Mouse (Mus musculus) megakaryocyte, embryonic 14.5 days (primary cell): ENCODE results near the gene Kif18b. TPM values are rescaled to one million over a fixed set of nuclear protein-coding genes. Genes with fewer than 3 reads are reported as not detected.

ENCODE experiments used
- H3K27me3 ChIP-seq: replicated peaks from 2 replicates; pipeline ENCODE3; 2012; ENCODE audit warnings: inconsistent platforms
- H3K36me3 ChIP-seq: replicated peaks from 2 replicates; pipeline ENCODE3; 2012; ENCODE audit warnings: low read length, inconsistent platforms, mixed read lengths
- H3K4me1 ChIP-seq: 2 replicates; pipeline ENCODE4 v1.6.1; 2012; ENCODE audit warnings: inconsistent platforms
- H3K4me3 ChIP-seq: replicated peaks from 2 replicates; pipeline ENCODE3; 2012; ENCODE audit warnings: moderate library complexity, mild to moderate bottlenecking, inconsistent platforms
- H3K9me3 ChIP-seq: 2 replicates; pipeline ENCODE4 v1.6.1; 2012; ENCODE audit warnings: inconsistent platforms
- FLI1 ChIP-seq: IDR thresholded peaks from 2 replicates; pipeline ENCODE4 v1.6.1; 2012; ENCODE audit warnings: low read length, inconsistent platforms, mixed read lengths
- GATA1 ChIP-seq: IDR thresholded peaks from 3 replicates; pipeline ENCODE4 v1.6.1; 2012; ENCODE audit warnings: mixed read lengths, low read length, inconsistent platforms, borderline replicate concordance
- polyA plus RNA-seq: library from polyadenylated mRNA; stranded (reverse); fragments of >175 nt; gene quantifications from 2 replicates; pipeline ENCODE4 v1.2.3, GENCODE M21; 2012; ENCODE audit warnings: low replicate concordance; ENCODE audit not compliant: insufficient read depth

Kif18b gene
- polyA plus RNA-seq, 1 experiment = 11.5 TPM

DNA sequence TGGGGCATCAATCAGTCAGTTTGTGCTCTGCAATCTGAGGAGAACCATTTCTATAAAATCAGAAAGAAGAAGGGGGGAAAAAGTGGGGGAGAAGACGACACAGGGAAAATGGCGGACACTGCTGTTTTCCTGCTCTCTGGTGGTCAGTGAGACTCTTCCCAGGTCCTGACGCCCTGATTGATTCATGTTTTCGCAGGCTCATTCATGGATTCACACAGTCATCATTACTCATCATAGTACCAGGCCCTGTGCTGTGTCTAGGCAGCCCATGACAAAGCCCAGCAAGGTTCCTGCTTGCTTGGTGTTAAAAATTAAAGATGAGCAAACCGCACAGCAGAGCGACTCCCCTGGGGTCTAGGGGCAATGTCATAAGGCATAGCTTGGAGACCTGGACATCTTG is 33.5 kb upstream of the Kif18b start:
- peaks cover 86% of the 10 kb centered on the region for H3K27me3 ChIP-seq
- TF ChIP-seq GATA1 (no peak), FLI1 (no peak)

DNA sequence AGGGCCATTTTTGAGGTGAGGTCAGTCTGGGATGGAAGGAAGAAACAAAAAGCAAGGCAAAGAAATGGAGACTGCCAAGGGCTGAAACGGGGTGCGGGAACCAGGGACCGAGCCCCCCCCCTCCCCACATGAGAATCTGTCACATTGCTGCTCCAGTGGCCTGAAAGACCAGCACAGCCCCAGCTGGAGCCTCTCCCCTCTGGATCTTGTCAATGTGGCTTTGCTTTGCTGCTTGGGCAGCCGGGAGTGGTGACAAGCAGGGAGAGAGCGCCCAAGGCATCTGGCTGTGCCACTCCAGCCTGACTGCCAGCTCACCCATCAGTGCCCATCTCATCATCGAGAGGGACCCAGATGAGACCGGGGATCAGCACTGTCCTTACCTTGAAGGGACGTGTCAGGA is 32.8 kb upstream of the Kif18b start:
- no peak overlapping the region for H3K4me3 ChIP-seq
- peaks cover 6% of the 10 kb centered on the region for H3K4me1 ChIP-seq
- no peaks in the 10 kb centered on the region for H3K36me3 ChIP-seq
- TF ChIP-seq GATA1 (no peak), FLI1 (no peak)
- H3K27me3 ChIP-seq = peaks cover 86% of the 10 kb centered on the region
- H3K9me3 ChIP-seq = peaks cover 5% of the 10 kb centered on the region; the same call in 1 of the 2 replicates

More for the DNA sequence above, 33.5 kb upstream of the Kif18b start:
- H3K36me3 ChIP-seq = no peaks in the 10 kb centered on the region
- no peak overlapping the region for H3K4me3 ChIP-seq
- peaks cover 6% of the 10 kb centered on the region for H3K4me1 ChIP-seq
- peaks cover 5% of the 10 kb centered on the region; the same call in 1 of the 2 replicates for H3K9me3 ChIP-seq

DNA sequence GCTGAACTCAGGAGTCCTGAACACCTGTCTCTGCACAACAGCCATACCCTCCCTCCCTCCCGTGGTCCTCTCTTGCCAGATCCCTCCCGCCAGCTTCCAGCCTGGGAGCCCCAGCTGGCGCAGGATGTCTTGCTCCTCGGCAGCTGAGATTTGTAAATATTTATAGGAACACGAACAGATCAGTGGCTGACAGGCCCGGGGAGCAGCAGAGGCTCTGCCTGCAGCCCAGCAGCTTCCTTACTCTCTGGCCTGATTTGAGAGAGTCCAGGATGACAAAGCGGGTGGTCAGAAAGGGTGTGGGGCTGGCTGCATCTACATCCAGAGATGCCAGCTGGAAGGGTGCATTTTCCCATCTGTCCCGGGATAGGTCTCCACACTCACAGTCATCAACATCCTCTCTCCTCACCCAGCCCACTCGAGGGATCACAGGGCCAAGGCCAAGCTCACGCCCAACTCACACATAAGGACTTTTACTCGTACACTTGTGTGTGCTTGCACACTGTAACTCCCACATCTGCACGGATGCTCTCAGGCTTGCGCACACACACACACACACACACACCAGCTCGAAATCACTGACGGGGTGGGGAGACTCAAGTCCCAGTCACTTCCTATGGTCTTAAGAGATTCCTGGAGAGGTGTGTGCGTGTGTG is 32.2 kb upstream of the Kif18b start:
- Histone ChIP-seq H3K4me1 (peaks cover 6% of the 10 kb centered on the region), H3K27me3 (peaks cover 87% of the 10 kb centered on the region), H3K9me3 (peaks cover 5% of the 10 kb centered on the region; the same call in 1 of the 2 replicates), H3K4me3 (no peak overlapping the region), H3K36me3 (no peaks in the 10 kb centered on the region)
- TF ChIP-seq GATA1 (no peak), FLI1 (no peak)

DNA sequence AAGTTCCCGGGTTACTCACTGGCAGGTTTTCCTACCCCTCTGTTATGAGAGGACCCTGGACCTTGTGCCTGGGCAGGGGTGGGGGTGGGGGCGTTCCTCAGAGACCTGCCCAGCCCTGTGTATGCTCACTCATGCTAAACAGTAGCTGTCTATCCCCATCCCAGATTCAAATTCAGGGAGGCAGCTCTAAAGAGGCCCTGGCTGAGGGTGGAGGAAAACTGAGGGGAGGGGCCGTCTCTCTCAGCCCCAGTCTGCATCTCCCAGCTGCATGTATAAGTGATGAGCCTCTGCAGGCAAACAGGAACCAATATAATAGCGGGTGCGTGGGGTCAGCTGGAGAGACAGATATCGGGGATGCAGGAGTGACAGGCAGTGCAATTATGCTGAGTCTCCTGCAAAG is 28.0 kb upstream of the Kif18b start:
- peaks cover 97% of the 10 kb centered on the region for H3K27me3 ChIP-seq
- peaks cover 9% of the 10 kb centered on the region; the same call in 1 of the 2 replicates for H3K9me3 ChIP-seq
- TF ChIP-seq GATA1 = no peak
- no peak for TF ChIP-seq FLI1
- no peak overlapping the region for H3K4me3 ChIP-seq
- no peaks in the 10 kb centered on the region for H3K36me3 ChIP-seq
- peaks cover 9% of the 10 kb centered on the region for H3K4me1 ChIP-seq

DNA sequence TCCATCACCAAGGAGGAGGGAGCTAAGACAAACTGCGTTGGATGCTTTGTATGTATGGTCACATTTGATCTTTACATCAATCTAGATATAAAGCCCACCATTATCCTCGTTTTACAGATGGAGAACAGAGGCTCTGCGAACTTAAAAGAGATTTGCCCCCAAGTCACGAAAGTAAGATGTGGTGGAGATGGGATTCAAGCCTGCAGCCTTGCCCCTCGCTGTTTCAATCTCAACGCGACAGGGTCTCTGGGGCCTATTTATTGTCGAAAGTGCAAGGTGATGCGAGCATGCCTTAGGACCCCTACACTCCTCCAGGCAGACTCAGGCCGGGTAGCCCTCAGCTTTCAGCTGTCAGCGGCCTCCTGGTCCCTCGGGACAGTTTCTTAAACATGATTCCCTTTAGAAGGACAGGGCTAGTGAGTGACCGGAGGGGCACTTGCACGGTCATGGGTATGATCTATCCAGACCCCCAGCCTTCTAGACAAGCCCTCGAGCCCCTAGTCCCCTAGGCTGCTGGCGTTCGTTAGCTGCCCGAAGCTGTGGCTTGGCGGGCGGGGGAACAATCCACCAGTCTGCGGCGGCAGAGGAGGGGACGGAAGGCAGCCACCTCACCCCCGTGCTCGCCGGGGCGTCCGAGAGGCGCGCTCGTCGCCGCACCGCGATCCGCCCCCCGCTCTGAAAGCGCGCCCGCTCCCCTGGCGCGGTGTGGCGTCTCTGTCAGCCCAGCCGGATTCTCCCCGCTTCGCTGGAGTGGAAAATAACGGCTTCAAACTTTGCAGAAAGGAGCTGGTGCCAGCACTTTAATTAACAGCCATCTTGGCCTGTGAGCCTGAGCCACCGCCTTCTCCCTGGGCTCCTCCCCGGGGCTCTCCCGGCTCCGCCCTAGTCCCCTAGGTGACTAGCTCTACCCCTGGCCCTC is 23.4 kb upstream of the Kif18b start:
- peak overlapping the region; percentile 87 for H3K4me3 ChIP-seq
- no peaks in the 10 kb centered on the region for H3K36me3 ChIP-seq
- peaks cover 54% of the 10 kb centered on the region for H3K4me1 ChIP-seq
- no peak for TF ChIP-seq FLI1
- no peak for TF ChIP-seq GATA1
- peaks cover 100% of the 10 kb centered on the region for H3K27me3 ChIP-seq
- H3K9me3 ChIP-seq = 0 out of 2 replicates have a peak, but pooled peaks cover 4% of the 10 kb centered on the region

DNA sequence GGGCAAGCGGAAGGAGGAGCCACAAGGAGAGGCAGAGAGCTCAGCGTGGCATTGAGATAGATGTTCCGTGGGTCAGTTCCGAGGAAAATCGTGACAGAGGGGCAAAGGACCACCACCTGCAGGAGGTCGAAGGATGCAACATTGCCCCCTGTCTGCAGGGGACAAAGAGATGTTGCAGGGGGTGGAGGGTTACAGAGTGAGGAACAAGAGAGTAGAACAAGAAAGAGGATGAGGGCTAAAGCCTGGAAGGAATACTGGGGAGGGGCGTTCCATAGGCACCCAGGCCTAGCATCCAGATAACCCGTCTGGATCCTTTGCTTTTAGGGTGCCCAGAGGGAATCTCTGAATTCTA is 22.0 kb upstream of the Kif18b start:
- Histone ChIP-seq H3K27me3 (peaks cover 100% of the 10 kb centered on the region), H3K4me3 (peak overlapping the region; percentile 86), H3K4me1 (peaks cover 59% of the 10 kb centered on the region), H3K36me3 (no peaks in the 10 kb centered on the region), H3K9me3 (0 out of 2 replicates have a peak, but pooled peaks cover 4% of the 10 kb centered on the region)
- TF ChIP-seq GATA1 (no peak), FLI1 (no peak)

DNA sequence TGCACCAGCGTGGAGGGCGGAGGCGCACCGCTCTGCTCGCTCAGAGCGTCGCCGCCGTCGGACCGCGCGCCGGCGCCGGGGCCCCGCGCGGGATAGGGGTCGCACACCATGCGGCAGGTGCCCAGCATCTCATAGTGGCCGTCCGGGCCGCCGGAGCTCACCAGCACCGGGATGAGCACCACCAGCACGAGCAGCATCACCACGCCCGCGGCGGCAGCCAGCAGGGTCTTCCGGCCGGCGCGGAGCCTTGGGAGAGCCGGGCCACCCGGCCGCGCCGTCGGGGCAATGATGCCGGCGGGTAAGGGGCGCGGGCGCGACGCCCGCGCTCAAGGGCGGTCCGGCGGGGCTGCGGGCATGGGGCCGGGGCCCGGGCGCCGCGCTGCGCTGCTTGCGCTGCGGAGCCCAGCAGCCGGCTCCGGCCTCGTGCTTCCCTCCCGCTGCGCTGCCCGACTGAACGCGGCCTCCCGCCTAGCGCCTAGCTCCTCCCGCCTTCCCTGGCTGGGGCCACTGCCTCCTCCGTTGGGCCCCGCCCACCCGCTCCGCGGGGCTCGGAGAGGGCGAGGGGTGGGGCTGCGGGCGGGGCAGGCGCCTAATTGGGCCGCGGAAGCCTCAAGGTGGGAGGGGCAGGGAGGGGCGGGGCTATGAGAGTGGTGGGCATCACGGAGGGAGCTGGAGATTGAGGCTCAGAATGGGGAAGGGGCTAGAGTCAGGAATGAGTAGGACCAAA is 21.5 kb upstream of the Kif18b start, which contains the start of gene C1ql1:
Gene C1ql1, minus strand, starts transcription at position 424 of the 727 bp plus-strand sequence.
- no peak for TF ChIP-seq GATA1
- TF ChIP-seq FLI1 = no peak
- H3K4me1 ChIP-seq = peaks cover 62% of the 10 kb centered on the region
- 0 out of 2 replicates have a peak, but pooled peaks cover 4% of the 10 kb centered on the region for H3K9me3 ChIP-seq
- H3K27me3 ChIP-seq = peaks cover 99% of the 10 kb centered on the region
- no peaks in the 10 kb centered on the region for H3K36me3 ChIP-seq
- peak within 1 kb of the TSS; percentile 86 for H3K4me3 ChIP-seq

DNA sequence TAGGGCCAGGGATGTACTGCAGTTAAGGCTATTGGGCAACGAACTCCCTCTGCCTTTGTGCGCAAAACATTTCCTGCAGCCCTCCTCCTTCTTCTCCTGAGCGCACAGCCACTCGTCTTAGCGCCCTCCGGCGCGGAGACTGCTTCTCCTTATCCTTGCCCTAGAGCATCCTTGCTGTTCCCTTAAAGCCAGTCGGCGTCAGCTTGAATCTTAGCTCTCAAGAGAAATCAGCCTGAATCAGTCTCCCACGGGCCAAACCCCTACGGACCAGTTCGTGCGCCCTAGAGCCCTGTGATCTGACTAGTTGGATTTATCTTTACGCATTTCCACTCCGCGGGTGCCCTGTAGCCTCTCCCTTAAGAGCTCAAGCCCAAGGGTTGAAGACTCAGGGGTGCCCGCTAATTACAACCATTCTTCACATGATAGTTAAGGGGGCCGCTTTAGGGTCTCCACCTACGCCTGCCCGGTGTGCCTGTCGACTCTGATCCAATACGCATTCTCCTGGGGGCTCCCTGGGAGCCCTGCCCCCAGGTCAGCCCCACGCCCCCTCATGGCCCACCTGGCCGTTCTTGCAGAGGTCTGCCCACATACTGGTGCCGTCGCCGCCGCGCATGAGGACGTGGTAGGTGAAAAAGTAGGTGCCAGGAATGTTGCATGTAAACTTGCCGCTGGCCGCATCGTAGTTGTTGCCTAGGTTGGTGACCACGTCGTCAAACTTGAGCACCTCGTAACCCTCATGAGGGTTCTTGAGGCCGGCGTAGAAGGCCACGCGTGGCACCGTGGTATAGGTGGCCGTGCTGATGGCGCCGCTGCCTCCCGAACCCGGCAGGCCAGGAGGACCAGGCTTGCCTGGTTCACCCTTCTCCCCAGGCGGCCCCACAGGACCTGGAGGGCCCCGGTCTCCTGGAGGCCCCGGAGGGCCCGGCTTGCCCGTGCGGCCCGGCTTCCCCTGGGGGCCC is 20.7 kb upstream of the Kif18b start:
- H3K27me3 ChIP-seq = peaks cover 95% of the 10 kb centered on the region
- TF ChIP-seq FLI1 (no peak), GATA1 (no peak)
- 0 out of 2 replicates have a peak, but pooled peaks cover 4% of the 10 kb centered on the region for H3K9me3 ChIP-seq
- no peaks in the 10 kb centered on the region for H3K36me3 ChIP-seq
- H3K4me1 ChIP-seq = peaks cover 71% of the 10 kb centered on the region
- peak overlapping the region; percentile 86 for H3K4me3 ChIP-seq
